Mouse (Mus musculus): ENCODE data around the gene Golgb1.

DNA sequence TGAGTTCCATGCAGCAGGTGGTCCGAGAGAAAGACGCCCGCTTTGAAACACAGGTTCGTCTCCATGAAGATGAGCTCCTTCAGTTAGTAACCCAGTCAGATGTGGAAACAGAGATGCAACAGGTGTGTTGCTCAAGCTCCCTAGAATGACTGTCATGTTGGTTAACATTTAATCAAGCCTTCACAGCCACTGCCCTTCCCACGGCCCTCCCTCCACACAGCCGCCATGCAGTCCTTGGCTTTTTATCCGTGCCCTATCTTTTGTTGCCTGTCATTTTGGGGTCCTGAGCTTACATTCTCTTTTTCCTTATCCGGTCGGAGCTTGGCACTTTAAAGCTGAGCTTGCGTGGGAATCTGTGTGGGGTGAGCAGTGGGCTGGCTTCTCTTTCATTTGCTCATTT, 18.4 kb downstream of the Golgb1 start:
- no peak for TF ChIP-seq POLR2A (IDR thresholded peaks at IDR 0.05; ENCODE audit: borderline replicate concordance, extremely low read depth, insufficient read depth, insufficient read length, poor library complexity, severe bottlenecking)
- no peak for TF ChIP-seq CTCF (IDR thresholded peaks at IDR 0.05; ENCODE audit: borderline replicate concordance, extremely low read depth, insufficient read depth, insufficient read length)
